Mouse (Mus musculus): ENCODE measurements at regions not wholly inside any gene's neighbourhood (a gene's known extent, or its start where the extent isn't known, plus 50 kb on each side); places are given as distances from the start of the nearest gene placed in this dataset.
A peak's percentile ranks its signal among the peaks of the same experiment; 100 is the strongest.

GRCm38 (mm10) chr4:153003338-153003737 lies 479.3 kb downstream of the Ajap1 start:
- DNase-seq: no peak

GRCm38 (mm10) chr4:153002516-153002915 lies 480.1 kb downstream of the Ajap1 start:
- no peak for DNase-seq

GRCm38 (mm10) chr4:153001761-153002160 lies 480.9 kb downstream of the Ajap1 start:
- DNase-seq: no peak

GRCm38 (mm10) chr4:152999526-152999925 lies 483.1 kb downstream of the Ajap1 start:
- DNase-seq: no peak

- no peak for DNase-seq
Observed at GRCm38 (mm10) chr4:152997251-152997650, 485.4 kb downstream of the Ajap1 start.

GRCm38 (mm10) chr4:152996641-152997040 lies 486.0 kb downstream of the Ajap1 start:
- peak; percentile 4 for DNase-seq

GRCm38 (mm10) chr4:152995052-152995595 lies 487.5 kb downstream of the Ajap1 start:
- DNase-seq: no peak

GRCm38 (mm10) chr4:152994206-152994605 lies 488.4 kb downstream of the Ajap1 start:
- DNase-seq: no peak

- no peak for DNase-seq
Observed at GRCm38 (mm10) chr4:152990266-152990665, 492.3 kb downstream of the Ajap1 start.

- no peak for DNase-seq
Observed at GRCm38 (mm10) chr4:152987726-152988125, 494.9 kb downstream of the Ajap1 start.

GRCm38 (mm10) chr4:152975012-152975675 lies 497.5 kb upstream of the Kcnab2 start:
- DNase-seq: no peak

- no peak for DNase-seq
Observed at GRCm38 (mm10) chr4:152963001-152963400, 485.3 kb upstream of the Kcnab2 start.

- no peak for DNase-seq
Observed at GRCm38 (mm10) chr4:152962165-152962564, 484.5 kb upstream of the Kcnab2 start.

- no peak for DNase-seq
Observed at GRCm38 (mm10) chr4:152961677-152962076, 484.0 kb upstream of the Kcnab2 start.

GRCm38 (mm10) chr4:152959627-152960230 lies 482.1 kb upstream of the Kcnab2 start:
- DNase-seq: no peak

- DNase-seq: no peak
Observed at GRCm38 (mm10) chr4:152953237-152953974, 475.7 kb upstream of the Kcnab2 start.

- no peak for DNase-seq
Observed at GRCm38 (mm10) chr4:152948956-152949355, 471.3 kb upstream of the Kcnab2 start.

- no peak for DNase-seq
Observed at GRCm38 (mm10) chr4:152941159-152941558, 463.5 kb upstream of the Kcnab2 start.

- DNase-seq: no peak
Observed at GRCm38 (mm10) chr4:152936614-152937013, 458.9 kb upstream of the Kcnab2 start.

GRCm38 (mm10) chr4:152935484-152935883 lies 457.8 kb upstream of the Kcnab2 start:
- no peak for DNase-seq

- no peak for DNase-seq
Observed at GRCm38 (mm10) chr4:152928422-152928985, 450.8 kb upstream of the Kcnab2 start.

GRCm38 (mm10) chr4:152920261-152920660 lies 442.6 kb upstream of the Kcnab2 start:
- no peak for DNase-seq

GRCm38 (mm10) chr4:152919851-152920250 lies 442.2 kb upstream of the Kcnab2 start:
- no peak for DNase-seq
